Mouse (Mus musculus): ENCODE data around the gene Baz1b.

DNA sequence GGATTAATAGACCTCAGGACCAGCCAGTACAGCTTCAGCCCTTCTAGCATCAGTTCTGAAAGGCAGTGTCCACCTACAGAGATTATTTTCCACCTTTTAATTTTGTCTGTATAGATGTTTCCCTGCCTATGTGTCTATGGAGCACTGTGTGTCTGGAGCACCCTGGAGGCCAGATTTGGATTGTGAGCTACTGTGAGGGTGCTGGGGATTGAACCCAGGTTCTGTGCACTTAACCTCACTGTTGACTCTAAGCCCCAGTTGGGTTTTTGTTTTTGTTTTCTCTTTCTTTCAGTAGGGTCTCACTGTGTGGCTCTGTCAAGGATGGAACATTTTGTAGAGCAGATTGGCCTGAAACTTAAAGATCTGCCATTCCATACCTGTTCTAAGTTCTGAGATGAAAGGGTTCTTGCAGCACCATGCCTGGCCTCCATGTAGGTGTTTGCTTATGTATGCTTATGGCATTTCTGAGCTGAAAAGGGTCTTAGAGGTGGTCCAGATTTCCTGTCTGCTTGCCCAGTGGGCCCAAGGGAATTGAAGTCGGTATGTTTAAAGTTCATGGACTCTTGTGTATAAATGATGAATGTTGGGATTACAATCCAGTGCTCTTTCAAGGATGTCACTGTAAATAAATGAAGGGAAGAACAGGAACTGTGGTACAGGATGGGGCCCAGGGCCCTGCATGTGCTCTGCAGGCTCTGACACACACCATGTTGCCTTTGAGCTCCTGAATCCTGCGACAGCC, 2.4 kb downstream of the Baz1b start:
- TF ChIP-seq POLR2A (IDR thresholded peaks at IDR 0.05; ENCODE audit: insufficient read length, low read depth) (no peak), SRF (IDR thresholded peaks at IDR 0.05; ENCODE audit: control insufficient read depth, insufficient read length, low read depth) (no peak), POLR2AphosphoS2 (IDR thresholded peaks at IDR 0.05; ENCODE audit: insufficient read length, low read depth) (no peak), TCF12 (IDR thresholded peaks at IDR 0.05; ENCODE audit: insufficient read depth, poor library complexity, severe bottlenecking) (no peak), E2F4 (IDR thresholded peaks at IDR 0.05; ENCODE audit: insufficient read depth) (no peak), MYOD1 (IDR thresholded peaks at IDR 0.05; ENCODE audit: control insufficient read depth in 1 of 3, insufficient read length in 2 of 3, low read depth in 2 of 3) (no peak), REST (IDR thresholded peaks at IDR 0.05; ENCODE audit: insufficient read depth, insufficient read length) (no peak), MYOG (IDR thresholded peaks at IDR 0.05; ENCODE audit: control insufficient read depth in 1 of 3, insufficient read depth in 1 of 3, insufficient read length in 2 of 3, low read depth in 2 of 3) (no peak), MAX (IDR thresholded peaks at IDR 0.05; ENCODE audit: low read depth) (no peak)

Data from myocyte (in vitro differentiated cells).